Mouse (Mus musculus): ENCODE results near the gene Acsl1.

- no peak for TF ChIP-seq CTCF (IDR thresholded peaks at IDR 0.05; ENCODE audit: extremely low read depth, insufficient read depth, insufficient read length, insufficient replicate concordance)
- no peak for TF ChIP-seq POLR2A (IDR thresholded peaks at IDR 0.05; ENCODE audit: low read depth, low read length)
Observed at GRCm38 (mm10) chr8:46490821-46491220, 20.0 kb downstream of the Acsl1 start.

All from spleen, adult 2 months (tissue).